Mouse (Mus musculus) c-Kit-positive CD71-negative TER-119-negative erythroid progenitor cells, embryonic 14.5 days (primary cell): ENCODE data around the gene Gm9833.
A peak's percentile ranks its signal among the peaks of the same experiment; 100 is the strongest.
"Not testable (repeated sequence)": the region's sequence is repeated elsewhere in the genome, so short reads cannot be mapped to it uniquely, and the experiment has no call there.

Experiments used
- DNase-seq: peaks from one replicate; pipeline ENCODE4 v3.0.0-alpha.2; 2013; ENCODE audit warnings: low read depth

Gm9833 gene

DNA sequence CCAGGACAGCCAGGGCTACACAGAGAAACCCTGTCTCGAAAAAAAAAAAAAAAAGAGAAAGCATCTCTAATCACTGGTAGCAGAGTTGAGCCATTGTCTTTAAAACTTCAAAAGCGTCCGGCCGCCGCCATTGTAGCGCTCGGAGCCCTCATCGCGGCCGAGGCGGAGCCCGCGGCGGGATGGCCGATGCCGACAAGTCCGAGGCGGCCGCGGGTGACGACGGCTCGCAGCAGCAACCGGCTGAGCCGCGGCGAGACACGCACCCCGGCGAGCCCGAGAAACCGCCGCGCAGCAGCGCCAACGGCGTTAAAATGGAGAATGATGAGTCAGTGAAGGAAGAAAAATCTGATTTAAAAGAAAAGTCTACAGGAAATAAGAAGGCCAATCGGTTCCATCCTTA, at the start of gene Gm9833:
Gm9833 (plus strand) TSS at position 117 of the 400 bp plus-strand sequence.
- DNase-seq, result not testable (repeated sequence)

DNA sequence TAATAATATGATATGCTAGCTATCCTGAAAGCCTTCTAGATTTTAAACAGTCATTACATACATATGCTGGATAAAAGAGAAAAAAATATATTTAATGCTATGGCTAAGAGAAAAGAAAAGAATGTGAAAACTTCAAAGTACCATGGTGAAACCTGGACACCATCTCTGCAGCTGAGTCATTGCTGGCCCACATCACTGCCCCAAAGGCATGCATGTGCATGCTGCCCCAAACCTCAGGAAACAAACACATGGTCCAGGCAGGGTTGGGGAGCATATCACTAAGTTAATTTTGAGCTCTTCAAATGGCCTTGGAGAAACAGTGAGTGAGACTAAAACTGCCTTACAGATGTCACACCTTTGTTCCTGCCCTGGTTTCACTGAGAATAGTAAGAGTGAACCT, 17.8 kb upstream of the Gm9833 start:
- DNase-seq, result no peak

DNA sequence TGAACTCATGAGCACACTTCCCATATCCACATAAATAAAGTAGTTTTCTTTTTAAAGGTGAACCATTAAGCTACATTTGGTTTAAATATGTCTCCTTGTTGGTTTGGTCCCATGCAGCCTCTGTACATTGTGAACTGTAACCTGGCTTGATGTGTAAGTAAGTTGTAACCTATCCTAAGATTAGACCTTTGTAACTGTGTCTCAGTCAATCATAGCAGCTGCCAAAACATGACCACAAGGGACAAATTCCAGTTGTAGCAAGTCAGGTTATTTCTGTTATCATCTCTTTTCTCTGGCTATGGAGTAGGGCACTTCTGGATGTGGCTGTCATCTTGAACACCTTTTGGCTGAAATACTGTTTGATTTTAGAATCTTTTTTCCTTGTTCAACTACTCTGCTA, 12.1 kb upstream of the Gm9833 start:
- no peak for DNase-seq

DNA sequence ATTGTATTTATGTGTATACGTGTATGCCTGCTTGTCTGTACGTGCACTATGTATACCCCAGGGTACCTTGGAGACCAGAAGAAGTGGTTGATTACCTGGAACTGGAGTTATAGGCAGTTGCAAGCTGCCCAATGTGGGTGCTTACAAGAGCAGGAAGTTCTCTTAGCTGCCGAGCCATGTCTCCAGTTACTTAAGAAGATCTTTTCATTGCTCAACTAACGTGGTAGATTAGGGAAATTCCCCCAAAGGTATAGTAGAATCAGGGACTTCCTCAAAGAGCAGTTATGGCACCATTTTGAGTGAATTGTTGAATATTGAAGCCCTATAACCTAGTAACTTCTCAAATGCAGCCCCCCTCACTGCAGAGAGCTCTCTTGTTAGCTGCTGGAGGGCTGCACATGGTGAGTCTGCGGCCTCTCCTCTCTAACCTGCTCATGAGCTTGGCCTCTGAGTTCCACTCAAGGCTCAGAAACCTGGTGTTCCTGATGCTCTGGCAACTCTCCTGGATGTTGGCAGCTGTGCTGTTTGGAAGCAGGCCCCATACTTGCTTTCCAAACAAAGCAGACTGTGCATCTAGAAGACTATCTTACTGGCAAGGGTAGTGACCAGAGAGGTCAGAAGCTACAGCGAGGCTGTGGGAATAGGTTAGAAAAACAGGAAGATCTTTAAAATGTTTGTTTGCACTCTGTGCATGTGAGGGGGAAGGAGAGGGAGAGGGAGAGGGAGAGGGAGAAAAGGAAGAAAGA, 10.6 kb upstream of the Gm9833 start:
- no peak for DNase-seq

DNA sequence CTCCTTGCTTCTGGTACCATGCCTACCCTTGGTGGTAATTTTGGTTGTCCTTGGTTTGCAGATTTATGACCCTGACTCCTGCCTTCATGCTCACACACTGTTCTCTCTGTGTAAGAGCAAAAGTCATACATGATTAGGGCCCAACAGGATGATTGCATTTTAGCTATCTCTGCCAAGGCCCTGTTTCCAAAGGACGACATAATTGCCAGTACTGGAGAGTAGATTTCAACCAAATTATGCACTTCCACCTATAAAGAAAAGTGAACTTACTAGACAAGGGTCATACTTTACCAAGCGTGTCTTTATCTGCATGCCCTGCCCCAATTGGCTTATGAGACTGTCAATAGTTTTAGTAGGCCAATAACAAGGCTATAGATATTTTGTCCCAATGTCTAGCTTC, 9.8 kb upstream of the Gm9833 start:
- no peak for DNase-seq

DNA sequence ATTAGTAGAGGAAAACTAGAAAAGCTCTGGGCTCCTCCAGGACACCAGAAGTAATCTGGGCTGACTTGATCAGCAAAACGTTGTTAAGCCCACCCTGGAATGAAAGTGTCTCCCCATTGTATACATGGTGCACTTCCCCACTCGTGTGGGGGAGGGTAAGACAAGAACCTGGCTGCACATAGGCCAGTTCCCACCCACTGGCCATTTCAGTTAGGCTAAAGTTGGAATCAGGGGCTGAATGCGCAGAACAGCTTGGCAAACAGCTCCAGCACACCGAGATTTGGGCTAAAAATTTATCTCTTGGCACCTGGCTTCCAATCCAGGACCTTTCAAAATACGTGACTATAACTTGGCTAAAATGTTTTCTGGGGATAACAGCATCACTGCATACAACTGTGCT, 6.6 kb upstream of the Gm9833 start:
- no peak for DNase-seq

DNA sequence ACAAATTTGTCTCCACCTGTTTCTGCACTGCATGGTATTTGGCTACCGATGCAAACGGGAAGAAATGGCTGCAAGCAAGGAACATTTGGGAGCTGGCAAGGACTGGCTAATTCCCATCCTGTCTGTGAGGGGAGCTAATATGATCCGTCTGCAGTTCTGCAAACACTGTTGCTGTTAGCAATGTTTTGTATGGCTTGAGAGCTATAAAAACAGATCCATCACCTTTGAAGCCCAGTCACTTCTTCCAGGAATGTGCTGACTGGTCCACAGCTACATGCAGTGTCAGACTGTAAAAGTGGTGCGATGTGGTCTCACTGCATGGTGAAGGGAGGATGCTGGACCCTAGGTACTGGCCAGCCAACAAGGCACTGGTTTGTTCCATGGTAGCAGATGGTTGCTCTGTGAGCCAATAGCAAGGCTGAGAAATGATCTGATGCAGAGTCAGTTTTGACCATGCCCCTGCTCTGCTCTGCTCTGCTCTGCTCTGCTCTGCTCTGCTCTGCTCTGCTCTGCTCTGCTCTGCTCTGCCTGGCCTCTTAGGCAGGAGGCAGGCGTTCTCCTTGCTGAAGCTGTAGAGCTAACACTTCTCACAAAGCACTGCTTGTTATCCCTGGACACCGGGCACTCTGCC, 5.9 kb upstream of the Gm9833 start:
- DNase-seq, result no peak

DNA sequence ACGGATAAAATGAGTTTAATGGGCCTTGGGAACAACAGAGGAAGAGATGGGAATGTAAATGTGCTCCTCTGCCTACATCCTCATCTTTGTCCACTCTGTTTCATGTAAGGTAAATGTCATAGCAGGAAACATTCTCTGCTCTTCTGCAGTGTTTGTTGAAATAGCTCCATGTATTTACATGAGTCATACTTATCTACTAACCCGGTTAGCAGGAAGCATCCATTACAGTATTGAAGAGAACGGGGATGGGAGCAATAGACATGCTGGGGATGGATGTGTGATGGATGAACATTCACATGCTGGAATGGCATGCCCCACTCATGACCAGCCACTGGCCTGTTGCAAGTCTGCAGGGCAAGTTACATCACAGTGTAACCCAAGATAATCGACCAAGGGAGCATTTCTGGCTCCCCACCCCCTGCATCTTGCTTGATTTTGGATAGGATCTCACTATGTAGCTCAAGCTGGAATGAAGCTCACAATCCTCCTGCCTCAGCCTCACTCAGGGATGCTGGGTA, 5.3 kb upstream of the Gm9833 start:
- DNase-seq, result no peak

DNA sequence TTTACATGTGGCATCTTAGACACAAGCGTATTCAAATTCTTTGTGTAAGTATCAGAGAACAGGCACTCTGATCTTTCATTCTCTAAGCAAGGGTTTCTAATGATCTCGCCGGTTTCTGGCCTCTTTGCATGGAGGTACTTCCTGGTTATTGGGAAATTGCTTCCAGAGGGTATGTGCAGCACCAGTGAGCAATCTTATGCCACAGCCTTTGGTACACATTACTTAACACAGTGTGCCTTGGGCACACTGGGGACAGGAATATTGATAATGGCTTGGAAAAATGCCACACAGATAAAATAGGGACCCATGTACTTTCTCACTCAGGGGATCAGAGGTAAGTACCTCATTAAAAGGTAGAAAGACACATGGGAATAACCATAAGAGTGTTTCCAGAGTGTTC, 3.8 kb upstream of the Gm9833 start:
- DNase-seq, result no peak

DNA sequence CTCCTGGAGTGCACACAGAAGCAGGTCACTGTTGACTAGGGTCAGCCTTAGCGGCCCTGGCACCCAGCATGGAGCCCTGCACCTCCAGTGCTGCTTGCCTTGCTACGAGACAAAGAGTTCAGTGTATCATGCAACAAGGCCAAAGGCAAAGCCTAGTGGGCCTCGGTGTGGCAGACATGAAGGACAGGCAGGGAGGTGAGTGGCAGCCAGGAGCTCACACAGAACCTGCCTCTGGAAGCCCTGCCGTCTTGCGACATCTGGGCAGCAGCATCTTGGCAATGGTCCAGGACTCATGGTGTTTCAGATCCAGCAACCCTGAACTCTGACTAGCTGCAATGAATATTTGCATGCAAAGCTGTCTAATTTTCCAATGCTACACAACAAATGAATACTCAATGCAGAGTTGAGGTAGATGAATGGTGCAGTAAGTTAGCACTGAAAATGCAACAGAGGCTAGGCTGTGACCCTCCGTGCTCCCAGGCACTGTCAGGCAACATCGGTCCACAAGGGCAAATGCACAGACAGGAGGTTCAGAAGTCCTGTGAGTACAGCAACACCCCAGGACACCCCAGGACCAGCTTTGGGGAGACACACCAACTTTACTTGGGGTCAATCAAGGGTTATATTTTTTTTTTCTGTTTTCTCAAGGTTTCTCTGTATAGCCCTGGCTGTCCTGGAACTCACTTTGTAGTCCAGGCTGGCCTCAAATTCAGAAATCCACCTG, 2.4 kb upstream of the Gm9833 start:
- DNase-seq, result no peak

DNA sequence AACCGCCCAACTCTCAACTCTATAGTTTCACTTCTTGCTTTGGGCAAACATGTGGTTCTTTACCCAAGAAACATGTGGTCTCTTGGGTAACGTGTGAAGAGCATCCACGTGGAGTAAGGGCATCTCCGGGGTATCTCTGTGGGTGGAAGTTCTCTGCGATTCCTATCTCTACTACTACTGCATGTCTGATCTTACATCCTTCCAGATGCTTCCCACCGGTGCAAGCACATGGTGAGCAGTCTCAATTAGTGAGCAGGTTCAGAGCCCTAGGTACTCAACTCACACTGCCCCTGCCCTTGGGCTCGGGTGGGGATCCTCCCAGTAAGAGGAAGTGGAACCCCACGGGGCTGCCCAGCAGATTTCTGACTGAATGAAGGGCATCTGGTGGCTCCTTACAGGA, 399 bp upstream of the Gm9833 start:
- no peak for DNase-seq

DNA sequence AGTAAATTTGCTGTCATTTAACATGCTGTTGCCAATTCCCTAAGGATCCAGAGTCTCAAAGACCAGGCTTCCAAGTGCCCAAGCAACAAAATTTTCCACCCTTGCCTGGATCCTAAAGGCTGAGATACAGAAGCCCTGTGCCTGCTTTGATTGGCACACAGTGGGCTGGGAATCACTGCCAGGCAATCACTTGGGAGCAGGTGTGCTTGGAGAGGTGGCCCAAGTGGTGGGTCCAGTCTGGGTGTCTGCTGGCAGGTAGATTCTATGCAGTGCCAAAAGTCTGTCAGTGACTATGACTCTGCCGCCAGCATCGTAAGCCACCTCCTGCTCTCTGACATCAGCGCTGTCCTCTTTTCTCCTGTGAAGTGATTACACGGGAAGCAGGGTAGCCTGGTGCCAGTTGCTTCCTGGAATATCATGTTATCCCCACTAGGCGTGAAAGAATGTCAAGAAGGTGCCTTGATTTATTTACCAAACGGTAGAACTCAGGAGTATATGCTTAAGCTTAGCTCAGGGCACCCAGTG, 3.8 kb downstream of the Gm9833 start:
- no peak for DNase-seq

DNA sequence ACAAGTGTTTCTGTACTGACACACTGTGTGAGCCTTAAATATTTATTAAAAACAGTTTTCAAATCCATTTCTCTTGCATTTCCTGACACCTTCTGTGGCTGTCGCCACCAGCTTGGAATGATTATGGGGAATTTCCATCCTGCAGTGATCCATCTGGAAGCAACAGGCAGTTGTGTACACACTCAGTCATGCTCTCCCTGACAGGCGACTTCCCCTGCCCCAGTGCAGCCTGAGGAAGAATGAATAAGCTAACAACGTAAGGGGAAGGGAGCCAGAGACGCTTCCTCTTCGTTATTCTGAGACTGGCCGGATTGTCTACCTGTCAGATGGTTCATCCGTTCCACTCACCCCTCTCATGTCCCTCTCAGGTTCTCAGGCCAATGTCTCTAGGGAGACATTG, 4.6 kb downstream of the Gm9833 start:
- DNase-seq, result peak; percentile 3

DNA sequence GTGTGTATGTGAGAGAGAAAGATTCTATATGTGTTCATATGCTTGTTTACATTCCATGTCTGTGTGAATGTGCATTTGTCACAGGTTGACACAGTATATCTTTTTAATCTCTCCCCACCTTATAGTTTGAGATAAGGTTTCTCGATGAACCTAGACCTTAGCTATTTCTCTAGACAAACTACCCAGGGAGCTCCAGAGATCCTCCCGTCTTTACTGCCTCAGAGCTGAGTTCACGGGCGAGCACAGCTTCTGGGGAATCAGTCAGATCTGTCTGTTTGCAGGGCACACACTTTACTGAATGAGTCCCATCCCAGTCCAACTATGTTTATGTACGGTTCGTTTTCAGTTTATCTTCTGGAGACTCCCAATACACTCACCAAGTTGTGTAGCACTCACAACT, 5.0 kb downstream of the Gm9833 start:
- no peak for DNase-seq

DNA sequence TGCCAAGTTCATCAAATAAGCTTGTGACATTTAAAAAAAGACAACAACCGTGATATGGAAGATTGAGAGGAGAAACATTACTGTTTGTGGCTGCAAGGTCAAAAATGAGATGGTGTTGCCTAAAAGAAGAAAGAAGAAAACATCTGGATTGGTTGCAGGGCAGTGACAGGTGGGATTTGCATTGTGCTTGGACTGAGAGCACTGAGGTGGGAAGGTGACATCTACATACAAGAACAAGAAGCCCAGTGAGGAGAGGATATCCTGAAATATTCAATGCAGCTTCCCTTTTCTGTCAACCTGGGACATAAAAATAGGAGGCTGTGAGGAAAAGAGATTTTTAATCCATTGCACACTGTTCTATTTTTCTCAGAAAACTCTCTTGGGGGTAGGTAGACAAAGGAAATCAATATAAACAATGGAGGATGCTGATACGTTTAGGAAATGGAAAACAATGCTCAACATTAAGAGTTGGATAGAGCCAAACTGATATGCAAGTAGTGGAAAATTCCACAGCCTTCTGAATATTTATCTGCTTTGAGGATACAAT, 7.2 kb downstream of the Gm9833 start:
- DNase-seq, result no peak

DNA sequence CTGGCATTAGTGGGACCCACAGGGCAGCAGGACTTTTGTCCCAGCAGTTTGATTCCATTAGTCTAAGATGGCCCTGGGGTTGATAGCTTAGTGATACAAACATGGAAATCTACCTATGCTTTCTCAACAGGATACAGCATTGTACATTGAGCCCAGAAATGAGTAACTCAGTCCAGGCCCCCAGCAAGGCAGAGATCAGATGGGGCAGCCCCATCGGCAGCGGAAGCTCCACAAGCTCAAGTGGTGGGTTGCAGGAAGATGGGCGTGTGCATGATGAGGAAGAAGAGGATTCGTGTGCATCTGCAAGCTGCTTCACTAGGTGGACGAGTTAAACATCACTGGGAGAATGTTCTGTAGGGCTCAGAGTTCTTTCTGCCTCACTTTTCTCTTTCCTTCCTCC, 11.8 kb downstream of the Gm9833 start:
- DNase-seq, result no peak

DNA sequence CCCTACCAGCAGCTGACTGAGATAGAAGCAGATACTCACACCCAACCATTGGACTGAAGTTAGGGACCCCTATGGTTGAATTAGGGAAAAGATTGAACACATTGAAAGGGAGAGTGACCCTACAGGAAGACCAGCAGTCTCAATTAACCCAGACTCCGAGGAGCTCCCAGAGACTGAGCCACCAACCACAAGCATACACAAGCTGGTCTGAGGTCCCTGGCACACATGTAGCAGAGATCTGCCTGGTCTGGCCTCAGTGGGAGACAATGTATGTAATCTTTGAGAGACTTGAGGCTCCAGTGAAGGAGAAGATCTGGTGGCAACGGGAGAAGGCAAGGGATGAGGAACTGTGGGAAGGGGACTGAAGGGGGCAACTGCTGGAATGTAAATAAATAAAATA, 23.7 kb downstream of the Gm9833 start:
- DNase-seq, result no peak

DNA sequence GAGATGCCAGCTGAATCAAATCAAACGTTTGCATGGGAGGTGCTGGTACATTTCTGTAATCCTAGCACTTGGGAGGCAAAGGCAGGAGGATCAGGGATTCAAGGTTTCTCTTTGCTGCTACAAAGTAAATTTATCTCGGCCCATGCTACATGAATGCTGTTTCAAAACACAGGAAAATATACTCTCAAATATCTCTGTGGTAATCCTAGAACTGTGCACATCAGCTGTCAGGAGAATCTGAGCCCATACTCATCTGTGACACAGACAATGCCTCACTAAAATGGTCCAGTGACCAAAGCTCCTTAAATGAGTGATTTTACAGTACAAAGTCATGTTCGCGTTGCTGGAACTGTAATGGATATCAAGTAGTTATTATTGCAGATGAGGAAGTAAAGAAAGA, 24.3 kb downstream of the Gm9833 start:
- no peak for DNase-seq

DNA sequence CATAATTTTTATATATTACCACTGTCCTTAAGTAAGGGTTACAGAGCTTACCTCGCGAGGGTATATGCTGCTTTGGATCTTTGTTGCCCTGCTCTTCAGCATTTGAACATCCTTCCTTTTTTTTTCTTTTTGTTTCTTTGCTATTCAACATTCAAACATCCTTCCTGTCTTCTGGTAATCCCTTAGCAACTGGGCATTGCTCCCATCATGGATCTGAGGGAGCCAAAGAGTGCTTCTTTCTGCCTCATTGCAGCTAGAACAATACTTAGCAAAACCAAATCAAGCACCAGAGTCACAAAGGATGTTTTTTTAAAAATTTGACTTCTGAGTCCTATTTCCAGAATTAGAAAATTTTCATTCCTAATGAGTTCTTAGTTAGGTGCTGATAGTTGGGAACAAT, 24.8 kb downstream of the Gm9833 start:
- DNase-seq, result no peak

DNA sequence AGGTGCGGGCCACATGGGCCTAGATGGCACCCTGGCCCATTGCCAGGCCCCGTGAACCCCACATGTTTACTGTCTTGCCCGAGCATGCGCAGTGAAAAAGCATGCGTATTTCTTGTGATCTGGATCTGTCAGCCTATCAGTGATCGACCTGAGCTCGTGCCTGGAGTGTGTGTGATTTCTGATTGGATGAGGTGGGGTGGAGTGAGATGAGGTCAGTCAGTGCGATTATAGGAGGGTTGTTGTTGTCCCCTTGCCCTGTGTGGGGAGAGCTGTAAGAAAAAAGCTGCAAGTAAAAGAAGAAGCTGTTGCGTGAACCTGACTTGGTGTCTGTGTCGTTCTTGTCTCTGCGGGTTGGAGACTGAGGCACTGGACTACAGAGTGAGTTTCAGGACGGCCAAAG, 28.6 kb downstream of the Gm9833 start:
- DNase-seq, result no peak

DNA sequence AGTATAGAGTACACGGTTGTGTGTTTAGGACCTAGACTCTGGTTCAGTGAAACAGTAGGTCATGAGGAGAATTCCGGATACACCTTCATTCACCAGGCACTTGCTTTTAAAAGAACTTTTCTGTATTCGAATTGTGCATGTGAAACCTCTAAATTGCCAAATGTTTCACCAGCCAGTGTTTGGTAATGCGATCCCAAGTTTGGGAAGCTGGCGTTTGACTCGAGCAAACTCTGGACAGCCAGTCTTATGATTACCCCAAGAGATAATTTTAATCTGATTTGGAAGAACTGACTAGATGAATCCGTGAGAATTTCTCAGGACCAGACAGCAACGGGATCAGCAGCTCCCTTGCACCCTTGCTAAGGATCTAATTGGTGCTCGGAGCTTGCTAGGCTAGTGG, 33.3 kb downstream of the Gm9833 start:
- DNase-seq, result no peak

DNA sequence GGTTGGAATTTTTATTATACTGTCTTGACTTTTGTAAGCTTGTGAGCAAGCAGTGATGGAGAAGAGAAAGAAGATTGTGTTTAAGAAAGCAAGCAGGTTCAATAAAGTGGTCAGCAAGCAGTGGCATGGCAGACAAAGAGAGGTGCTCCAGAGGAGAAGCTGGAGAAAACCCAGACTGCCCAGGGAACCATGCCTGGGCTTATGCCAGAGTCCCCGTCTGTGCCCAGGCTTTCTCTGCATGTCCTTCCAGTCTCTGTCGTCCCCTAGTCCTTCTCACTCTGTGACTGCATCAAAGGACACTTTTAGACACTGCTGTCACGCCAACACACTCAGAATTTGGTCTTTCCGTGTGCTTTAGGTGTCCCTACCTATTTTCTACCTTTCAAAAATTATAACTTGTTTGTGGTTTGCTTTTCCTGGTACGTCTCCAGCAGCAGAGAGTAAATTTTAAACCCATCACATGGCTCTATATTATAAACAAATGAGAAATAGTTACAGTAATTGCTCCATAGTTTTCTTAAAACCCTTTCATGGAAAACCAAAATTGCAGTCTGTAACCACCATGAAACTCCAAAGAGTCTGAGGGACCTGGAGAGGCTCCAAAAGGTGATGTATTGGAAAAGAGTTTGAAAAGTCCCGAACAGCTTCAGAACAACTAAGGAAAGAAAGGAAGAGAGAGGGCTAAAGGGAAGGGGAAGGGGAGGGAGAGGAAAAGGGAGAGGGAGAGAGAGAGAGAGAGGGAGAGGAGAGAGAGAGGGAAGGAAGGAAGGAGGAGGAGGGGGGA, 34.2 kb downstream of the Gm9833 start:
- DNase-seq, result no peak
